Mouse (Mus musculus): ENCODE measurements around the gene Cdca4.

DNA sequence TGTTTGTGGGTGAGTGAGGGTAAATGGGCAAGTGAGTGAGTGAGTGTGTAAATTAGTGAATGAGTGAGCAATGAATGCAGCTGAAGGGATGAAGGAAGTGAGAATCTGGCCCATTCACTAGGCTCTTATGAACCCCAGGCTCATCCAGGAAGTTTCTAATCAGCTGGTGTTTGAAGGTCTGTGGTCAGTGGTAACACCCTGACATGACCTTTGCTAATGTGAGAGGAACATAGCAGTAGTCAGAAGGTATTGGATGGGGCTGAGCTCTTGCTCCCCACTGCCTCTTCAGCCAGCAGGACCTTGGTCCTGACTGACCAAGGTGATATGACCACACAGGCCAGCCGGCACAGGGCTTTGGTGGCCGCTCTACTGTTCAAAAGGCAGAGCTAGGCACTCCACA, 18.7 kb upstream of the Cdca4 start:
- TF ChIP-seq CTCF (conservative IDR thresholded peaks at IDR 0.05; ENCODE audit: insufficient read depth, insufficient read length, low read depth, low read length) (no peak), POLR2A (IDR thresholded peaks at IDR 0.05; ENCODE audit: low read depth, low read length) (no peak)
